Mouse (Mus musculus) spleen, adult 2 months (tissue): ENCODE measurements around the gene Anxa6.

Experiments used
- CTCF ChIP-seq: fragments of 200-500 bp; IDR thresholded peaks from 2 replicates; pipeline ENCODE4 v1.5.1; 2011; ENCODE audit warnings: mild to moderate bottlenecking, inconsistent platforms; ENCODE audit not compliant: insufficient read depth, insufficient read length, insufficient replicate concordance; ENCODE audit errors: extremely low read depth
- POLR2A ChIP-seq: fragments of 200-500 bp; IDR thresholded peaks from 2 replicates; pipeline ENCODE4 v1.6.1; 2011; ENCODE audit warnings: low read depth, low read length, inconsistent platforms

GRCm38 (mm10) chr11:55081206-55081605 is 48.0 kb upstream of the Anxa6 start:
- TF ChIP-seq POLR2A (no peak), CTCF (no peak)
